Mouse (Mus musculus) forebrain, embryonic 15.5 days (tissue): ENCODE measurements around the gene Plcg2. TPM values are rescaled to one million over a fixed set of nuclear protein-coding genes. Genes with fewer than 3 reads are reported as not detected.

Source experiments
- microRNA-seq: library from miRNA; unstranded; fragments of <30 nt; microRNA quantifications from one replicate; pipeline ENCODE4, GENCODE M21; 2016
- polyA plus RNA-seq: library from polyadenylated mRNA; unstranded; fragments of >200 nt; fragmentation: Nextera tagmentation; extraction: Ambion mirVana; gene quantifications from 2 replicates; pipeline ENCODE4 v1.2.1, GENCODE M21; 2015

The Plcg2 gene
- polyA plus RNA-seq, 1 experiment from 2014 or later = 0.89 TPM

Small RNAs within 50 kb of the gene (microRNA-seq; reads per million reads assigned to microRNA genes)
- gene Gm27361 (not detected), gene Mir7077 (not detected), gene Mir7078 (not detected)

Other genes with a start within 250 kb of the Plcg2 start
- 83.8 and 113 TPM in 2 replicates for gene Cmip, start 241.2 kb upstream of the Plcg2 start, polyA plus RNA-seq
- gene Sdr42e1, start 175.4 kb downstream of the Plcg2 start, polyA plus RNA-seq = 0.83 and 1.2 TPM in 2 replicates
- not detected in 2 replicates for gene Hsd17b2, start 203.6 kb downstream of the Plcg2 start, polyA plus RNA-seq